Mouse (Mus musculus) liver, adult 2 months (tissue): ENCODE measurements around the gene Smc3. TPM values are rescaled to one million over a fixed set of nuclear protein-coding genes. Genes with fewer than 3 reads are reported as not detected.

Experiments
- DNase-seq: peaks from one replicate; pipeline ENCODE4 v3.0.0-alpha.2; 2011; ENCODE audit warnings: low read depth, low spot score; ENCODE audit errors: extremely low read depth
- H3K27ac ChIP-seq: fragments of 200-500 bp; replicated peaks from 2 replicates; pipeline ENCODE4 v1.5.1; 2012; ENCODE audit warnings: low read depth, mild to moderate bottlenecking, control low read depth, inconsistent platforms, low read length; ENCODE audit not compliant: insufficient read depth
- H3K27me3 ChIP-seq: fragments of 200-500 bp; 2 replicates; pipeline ENCODE4 v1.6.1; 2012; ENCODE audit warnings: mild to moderate bottlenecking, moderate library complexity, low read length, inconsistent platforms; ENCODE audit not compliant: control insufficient read depth, insufficient read depth
- H3K36me3 ChIP-seq: fragments of 200-500 bp; 2 replicates; pipeline ENCODE4 v1.6.1; 2012; ENCODE audit warnings: low read length, inconsistent platforms; ENCODE audit not compliant: control insufficient read depth, insufficient read depth
- H3K4me1 ChIP-seq: fragments of 200-500 bp; 2 replicates; pipeline ENCODE4 v1.6.1; 2011; ENCODE audit warnings: low read length; ENCODE audit not compliant: control insufficient read depth, insufficient read depth
- H3K4me3 ChIP-seq: fragments of 200-500 bp; 2 replicates; pipeline ENCODE4 v1.5.1; 2011; ENCODE audit warnings: low read depth, mild to moderate bottlenecking, control low read depth, low read length, moderate library complexity; ENCODE audit not compliant: insufficient read depth
- H3K79me2 ChIP-seq: fragments of 200-500 bp; 2 replicates; pipeline ENCODE4 v1.6.1; 2012; ENCODE audit warnings: inconsistent platforms, mild to moderate bottlenecking, low read length, moderate library complexity; ENCODE audit not compliant: control insufficient read depth, insufficient read depth
- H3K9ac ChIP-seq: fragments of 200-500 bp; 2 replicates; pipeline ENCODE4 v1.6.1; 2012; ENCODE audit warnings: low read depth, mild to moderate bottlenecking, control low read depth, inconsistent platforms, low read length
- CTCF ChIP-seq: fragments of 200-500 bp; IDR thresholded peaks from 2 replicates; pipeline ENCODE4 v1.5.1; 2011; ENCODE audit warnings: low read depth, low read length, control low read depth
- POLR2A ChIP-seq: fragments of 200-500 bp; IDR thresholded peaks from 2 replicates; pipeline ENCODE4 v1.6.1; 2011; ENCODE audit warnings: low read length, control low read depth; ENCODE audit not compliant: insufficient read depth; ENCODE audit errors: extremely low read depth
- WGBS: fragments of 180-500 bp; shearing (Covaris S2); methylation state at CpG from one replicate; pipeline ENCODE4 v1.1.7; 2018; 5-methylcytosine and 5-hydroxymethylcytosine counted together
- polyA plus RNA-seq: library from polyadenylated mRNA; depleted of rRNA; stranded (reverse); fragments of >200 nt; gene quantifications from 2 replicates; pipeline ENCODE4 v1.2.3, GENCODE M21; 2012
- total RNA-seq: library from RNA; depleted of rRNA; stranded (reverse); fragments of >200 nt; gene quantifications from 2 replicates; pipeline ENCODE4 v1.2.3, GENCODE M21; 2014

Gene Smc3
- total and polyA plus RNA-seq, 2 experiments: 1.8 to 12.0 TPM

- Histone ChIP-seq H3K4me3 (no peak overlapping the region), H3K9ac (no peak overlapping the region), H3K27ac (no peak overlapping the region), H3K27me3 (peaks cover 13% of the 10 kb centered on the region), H3K79me2 (no peaks in the 10 kb centered on the region), H3K36me3 (no peaks in the 10 kb centered on the region), H3K4me1 (no peaks in the 10 kb centered on the region)
- WGBS: 67% methylated on average over 3 of the region's 3 CpGs
- DNase-seq: no peak
- TF ChIP-seq POLR2A (no peak), CTCF (no peak)
Measured at GRCm38 (mm10) chr19:53671432-53671831, 71.2 kb downstream of the Smc3 start.

- no peak for TF ChIP-seq POLR2A
- no peak for TF ChIP-seq CTCF
- no peak overlapping the region for H3K9ac ChIP-seq
- no peaks in the 10 kb centered on the region for H3K79me2 ChIP-seq
- H3K27ac ChIP-seq: no peak overlapping the region
- H3K27me3 ChIP-seq: peaks cover 24% of the 10 kb centered on the region
- no peak for DNase-seq
- H3K4me3 ChIP-seq: no peak overlapping the region
- no peaks in the 10 kb centered on the region for H3K36me3 ChIP-seq
- no peaks in the 10 kb centered on the region for H3K4me1 ChIP-seq
- WGBS: 34% methylated on average over 9 of the region's 9 CpGs
Measured at GRCm38 (mm10) chr19:53674131-53674925, 74.1 kb downstream of the Smc3 start.

GRCm38 (mm10) chr19:53676228-53676627 lies 76.0 kb downstream of the Smc3 start:
- no peak for TF ChIP-seq POLR2A
- no peak for DNase-seq
- no peak overlapping the region for H3K27ac ChIP-seq
- no peak overlapping the region for H3K9ac ChIP-seq
- H3K4me3 ChIP-seq: no peak overlapping the region
- WGBS: 5% methylated on average over 26 of the region's 26 CpGs
- peaks cover 17% of the 10 kb centered on the region for H3K27me3 ChIP-seq
- no peaks in the 10 kb centered on the region for H3K4me1 ChIP-seq
- no peaks in the 10 kb centered on the region for H3K36me3 ChIP-seq
- H3K79me2 ChIP-seq: no peaks in the 10 kb centered on the region

- Histone ChIP-seq H3K4me1 (no peaks in the 10 kb centered on the region), H3K27ac (no peak within 1 kb of the TSS), H3K9ac (no peak within 1 kb of the TSS; the same call in 1 of the 2 replicates), H3K79me2 (no peaks in the 10 kb centered on the region), H3K4me3 (peak within 1 kb of the TSS; percentile 10; the same call in 1 of the 2 replicates), H3K27me3 (peaks cover 17% of the 10 kb centered on the region), H3K36me3 (no peaks in the 10 kb centered on the region)
- WGBS: 1% methylated on average over 77 of the region's 82 CpGs
- no peak for DNase-seq
- TF ChIP-seq CTCF (no peak), POLR2A (no peak)
Measured at GRCm38 (mm10) chr19:53676718-53677634, 76.8 kb downstream of the Smc3 start, which contains the start of gene Rbm20. Gene Rbm20, plus strand, starts transcription at chr19:53677306.

GRCm38 (mm10) chr19:53679194-53679593 lies 79.0 kb downstream of the Smc3 start:
- TF ChIP-seq CTCF (no peak), POLR2A (no peak)
- H3K36me3 ChIP-seq: no peaks in the 10 kb centered on the region
- no peaks in the 10 kb centered on the region for H3K4me1 ChIP-seq
- H3K79me2 ChIP-seq: no peaks in the 10 kb centered on the region
- DNase-seq: no peak
- no peak overlapping the region for H3K4me3 ChIP-seq
- 96% methylated on average over 9 of the region's 9 CpGs for WGBS
- peaks cover 17% of the 10 kb centered on the region for H3K27me3 ChIP-seq
- no peak overlapping the region for H3K27ac ChIP-seq
- H3K9ac ChIP-seq: no peak overlapping the region
